Mouse (Mus musculus) ES-E14 (cell line): ENCODE results near the gene Mfap3.

Experiments
- CHD2 ChIP-seq: IDR thresholded peaks from 2 replicates; pipeline ENCODE4 v1.6.1; 2014; ENCODE audit warnings: mild to moderate bottlenecking, low read depth, low read length, inconsistent platforms
- ZNF384 ChIP-seq: IDR thresholded peaks from 2 replicates; pipeline ENCODE4 v1.6.1; 2012; ENCODE audit warnings: low read depth, low read length, inconsistent platforms

DNA sequence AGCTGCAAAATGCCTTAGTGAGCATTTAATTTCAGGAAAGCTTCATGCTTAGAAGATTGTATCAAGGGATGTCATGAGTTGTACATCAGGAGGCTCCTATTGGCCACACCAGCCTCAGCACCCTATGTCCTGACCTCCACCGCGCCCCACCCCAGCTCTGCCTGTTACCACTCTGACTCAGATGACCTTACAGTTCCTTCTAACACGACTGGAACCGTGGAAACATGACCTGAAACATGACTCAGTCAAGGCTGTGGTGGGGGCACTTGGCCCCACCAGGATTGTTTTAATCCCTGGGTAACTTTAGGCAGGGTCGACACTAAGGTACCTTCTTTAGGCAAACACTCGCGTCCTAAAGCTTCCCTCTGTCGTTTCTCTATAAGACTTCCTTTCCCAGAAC, 32.6 kb downstream of the Mfap3 start:
- no peak for TF ChIP-seq CHD2
- TF ChIP-seq ZNF384, result no peak
